Mouse (Mus musculus) sigmoid colon, adult 10 weeks (tissue): ENCODE results near the gene Fam102b. TPM values are rescaled to one million over a fixed set of nuclear protein-coding genes. Genes with fewer than 3 reads are reported as not detected.

Experiments used
- polyA plus RNA-seq: library from polyadenylated mRNA; stranded (reverse); fragments of 350-450 nt; fragmentation: Illumina TruSeq; extraction: RNeasy Lipid Tissue Mini Kit (QIAGEN cat#74804); gene quantifications from one replicate; pipeline ENCODE4 v1.2.3, GENCODE M21; 2014; ENCODE audit warnings: low read depth, low replicate concordance

Gene Fam102b
- polyA plus RNA-seq, result 91.2 TPM

GRCm38 (mm10) chr3:109027515-109027987, at the start of gene Fam102b:
Gene Fam102b (minus strand): TSS chr3:109027607.

GRCm38 (mm10) chr3:108940001-108940633, 87.3 kb downstream of the Fam102b start, which contains the start of gene Gm9857:
Gene Gm9857 (minus strand): TSS chr3:108940445.

GRCm38 (mm10) chr3:108939573-108939972, 87.8 kb downstream of the Fam102b start, which contains the start of gene Henmt1:
Gene Henmt1 (plus strand): TSS chr3:108939873.

Other genes with a start within 250 kb of the Fam102b start
- 224 TPM for gene Stxbp3, start 187.1 kb downstream of the Fam102b start, polyA plus RNA-seq
- not detected for gene Fndc7, start 137.6 kb downstream of the Fam102b start, polyA plus RNA-seq
- gene Prpf38b, start 115.9 kb downstream of the Fam102b start, polyA plus RNA-seq, result 308 TPM
- gene Henmt1, start 87.7 kb downstream of the Fam102b start, polyA plus RNA-seq, result not detected
- not detected for gene Gm9857, start 87.2 kb downstream of the Fam102b start, polyA plus RNA-seq
- gene Slc25a54, start 52.9 kb upstream of the Fam102b start, polyA plus RNA-seq, result not detected
- 471 TPM for gene Slc25a24, start 95.5 kb upstream of the Fam102b start, polyA plus RNA-seq